Mouse (Mus musculus) heart, adult 2 months (tissue): ENCODE data around the gene Apol7e.
"Not testable (repeated sequence)": the region's sequence is repeated elsewhere in the genome, so short reads cannot be mapped to it uniquely, and the experiment has no call there.

ENCODE experiments used
- CTCF ChIP-seq: fragments of 200-600 bp; IDR thresholded peaks from 2 replicates; pipeline ENCODE4 v1.8.1; 2022; ENCODE audit warnings: antibody characterized with exemption, mild to moderate bottlenecking, moderate library complexity
- EP300 ChIP-seq: fragments of 200-500 bp; IDR thresholded peaks from 2 replicates; pipeline ENCODE4 v1.6.1; 2011; ENCODE audit warnings: low read depth, low read length, control low read depth; ENCODE audit not compliant: insufficient read depth
- POLR2A ChIP-seq: fragments of 200-500 bp; IDR thresholded peaks from 2 replicates; pipeline ENCODE4 v1.6.1; 2011; ENCODE audit warnings: mild to moderate bottlenecking, low read depth, low read length, control low read depth; ENCODE audit not compliant: insufficient read depth

DNA sequence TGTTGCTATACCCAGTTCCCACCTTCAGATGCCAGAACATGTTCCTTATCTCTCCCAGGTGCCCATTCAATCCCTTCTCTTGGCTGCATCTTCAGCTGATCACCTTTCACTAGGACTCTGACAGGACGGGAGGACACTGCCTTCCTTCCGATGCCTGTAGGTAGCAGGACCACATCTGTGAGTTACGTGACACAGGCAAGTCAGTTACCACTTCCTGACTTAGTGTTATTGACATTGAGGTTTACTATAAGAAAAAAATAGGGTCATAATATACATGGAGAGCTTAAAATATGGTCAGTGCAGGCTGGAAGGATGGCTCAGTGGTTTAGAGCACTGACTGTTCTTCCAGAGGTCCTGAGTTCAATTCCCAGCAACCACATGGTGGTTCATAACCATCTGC lies 22.9 kb downstream of the Apol7e start:
- TF ChIP-seq POLR2A, CTCF, EP300: not testable (repeated sequence)
